8 mouse cellular contexts compared by ENCODE assay signal in the genomic region with DNA sequence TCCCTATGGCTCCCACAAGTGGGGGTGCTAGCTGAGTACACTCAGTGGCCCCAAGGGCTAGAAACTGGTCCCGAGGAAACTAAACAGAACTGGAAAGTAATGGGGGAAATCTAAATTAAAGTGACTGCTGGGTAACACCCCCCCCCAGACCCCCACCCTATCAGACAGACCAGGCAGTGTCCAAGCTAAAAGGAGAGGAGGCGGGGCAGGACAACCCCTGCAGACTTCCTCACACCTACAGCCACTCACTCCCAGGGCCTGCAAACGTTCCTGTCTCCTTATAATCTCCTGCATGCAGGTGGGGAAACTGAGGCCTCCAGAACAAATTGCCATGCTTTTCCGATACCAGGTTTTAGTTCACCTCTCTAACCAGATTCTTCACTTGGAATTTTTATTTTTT. TPM values are rescaled to one million over a fixed set of nuclear protein-coding genes. Genes with fewer than 3 reads are reported as not detected.
DNase-seq lines count a peak whose midpoint lies in the region; ATAC-seq lines count a peak whose summit lies in the region.

No protein-coding gene starts in this region.

- H3K4me3 ChIP-seq in neural tube, embryonic 11.5 days (ENCODE audit: low read depth, low read length) = peak overlapping the region; percentile 67
- H3K4me3 ChIP-seq in liver, embryonic 11.5 days (ENCODE audit: low read depth, low read length) = peak overlapping the region; percentile 71

- peak overlapping the region; percentile 90 for H3K9ac ChIP-seq in neural tube, embryonic 11.5 days (ENCODE audit: low read length)
- H3K9ac ChIP-seq in liver, embryonic 11.5 days (ENCODE audit: low read depth, low read length) = peak overlapping the region; percentile 90

- peak overlapping the region; percentile 66 for H3K4me2 ChIP-seq in neural tube, embryonic 11.5 days (ENCODE audit: low read depth)
- H3K4me2 ChIP-seq in liver, embryonic 11.5 days = peak overlapping the region; percentile 74

- WGBS in neural tube, embryonic 11.5 days = 7% methylated on average over 4 of the region's 4 CpGs
- WGBS in liver, embryonic 11.5 days = 8% methylated on average over 4 of the region's 4 CpGs

- peak; percentile 63 for DNase-seq in cerebellum, adult 9-11 months
- no peak for DNase-seq in cerebellum, adult 8-10 months
- no peak for DNase-seq in neural tube, embryonic 11.5 days (ENCODE audit: low spot score)
- no peak for DNase-seq in neural tube, embryonic 10.5 days (ENCODE audit: extremely low spot score, low spot score)
- no peak for DNase-seq in liver, embryonic 11.5 days (ENCODE audit: low spot score)
- no peak for DNase-seq in B cell, adult 2 months
- DNase-seq in urinary bladder, postnatal 10 days (ENCODE audit: low spot score) = no peak
- no peak for DNase-seq in frontal cortex, postnatal 25 days (ENCODE audit: low spot score in 2 of 2)

- H3K4me1 ChIP-seq in neural tube, embryonic 11.5 days (ENCODE audit: control insufficient read depth, insufficient read depth, low read length) = peaks cover 8% of the 10 kb centered on the region; the same call in 1 of the 2 replicates
- peaks cover 40% of the 10 kb centered on the region for H3K4me1 ChIP-seq in liver, embryonic 11.5 days (replicated peaks; ENCODE audit: control insufficient read depth, insufficient read depth, low read length)

- no peaks in the 10 kb centered on the region for H3K36me3 ChIP-seq in neural tube, embryonic 11.5 days (ENCODE audit: control insufficient read depth, insufficient read depth, low read length)
- H3K36me3 ChIP-seq in liver, embryonic 11.5 days (ENCODE audit: control insufficient read depth, insufficient read depth, low read length) = no peaks in the 10 kb centered on the region

- no peaks in the 10 kb centered on the region for H3K27me3 ChIP-seq in neural tube, embryonic 11.5 days (ENCODE audit: control insufficient read depth, insufficient read depth, low read length)
- no peaks in the 10 kb centered on the region for H3K27me3 ChIP-seq in liver, embryonic 11.5 days (replicated peaks; ENCODE audit: control insufficient read depth, insufficient read depth, low read length)

- H3K9me3 ChIP-seq in neural tube, embryonic 11.5 days (ENCODE audit: control insufficient read depth, low read length) = no peaks in the 10 kb centered on the region
- H3K9me3 ChIP-seq in liver, embryonic 11.5 days (ENCODE audit: control insufficient read depth, low read length) = no peaks in the 10 kb centered on the region

- ATAC-seq in neural tube, embryonic 11.5 days (ENCODE audit: insufficient read depth, low FRiP score, low TSS enrichment) = no peak
- ATAC-seq in liver, embryonic 11.5 days (replicated peaks; ENCODE audit: low FRiP score) = no peak

- no peak overlapping the region for H3K27ac ChIP-seq in neural tube, embryonic 11.5 days (ENCODE audit: low read depth, low read length)
- no peak overlapping the region; the same call in 1 of the 2 replicates for H3K27ac ChIP-seq in liver, embryonic 11.5 days (ENCODE audit: low read depth, low read length)

RNA-seq across cellular contexts. Expression of a gene that starts 0.9 kb away (rescaled TPM):
- polyA plus RNA-seq in neural tube, embryonic 11.5 days (2014; fragmentation: Nextera tagmentation; extraction: Ambion mirVana) = 33.0 and 35.4 TPM in 2 replicates
- polyA plus RNA-seq in liver, embryonic 11.5 days (2014; fragmentation: Nextera tagmentation; extraction: Ambion mirVana) = 32.9 and 37.0 TPM in 2 replicates
